Mouse (Mus musculus) heart, embryonic 10.5 days (tissue): ENCODE data around the gene Llgl2. TPM values are rescaled to one million over a fixed set of nuclear protein-coding genes. Genes with fewer than 3 reads are reported as not detected.

Experiments used
- DNase-seq: peaks from one replicate; pipeline ENCODE4 v3.0.0-alpha.2; 2017; ENCODE audit warnings: low spot score
- H3K27ac ChIP-seq: fragments of 300-500 bp; sonication (generic); 2 replicates; pipeline ENCODE4 v1.5.1; 2016; ENCODE audit warnings: mild to moderate bottlenecking
- H3K27me3 ChIP-seq: fragments of 300-500 bp; sonication (generic); 2 replicates; pipeline ENCODE4 v1.6.1; 2016; ENCODE audit warnings: mild to moderate bottlenecking; ENCODE audit not compliant: poor library complexity, insufficient read depth, severe bottlenecking
- H3K36me3 ChIP-seq: fragments of 300-500 bp; sonication (generic); 2 replicates; pipeline ENCODE4 v1.6.1; 2016; ENCODE audit warnings: mild to moderate bottlenecking, moderate library complexity
- H3K4me1 ChIP-seq: fragments of 300-500 bp; sonication (generic); 2 replicates; pipeline ENCODE4 v1.6.1; 2016; ENCODE audit warnings: mild to moderate bottlenecking
- H3K4me3 ChIP-seq: fragments of 300-500 bp; sonication (generic); 2 replicates; pipeline ENCODE4 v1.5.1; 2016; ENCODE audit warnings: mild to moderate bottlenecking, moderate library complexity
- H3K9me3 ChIP-seq: fragments of 300-500 bp; sonication (generic); 2 replicates; pipeline ENCODE4 v1.6.1; 2016; ENCODE audit warnings: mild to moderate bottlenecking, moderate library complexity
- WGBS: fragments of 180-500 bp; shearing (Covaris S2); methylation state at CpG from one replicate; pipeline ENCODE4 v1.1.7; 2016; 5-methylcytosine and 5-hydroxymethylcytosine counted together
- polyA plus RNA-seq: library from polyadenylated mRNA; unstranded; fragments of >200 nt; fragmentation: Nextera tagmentation; extraction: Ambion mirVana; gene quantifications from 2 replicates; pipeline ENCODE4 v1.2.1, GENCODE M21; 2016

Llgl2 gene
- polyA plus RNA-seq, 1 experiment from 2014 or later = 35.0 TPM

DNA sequence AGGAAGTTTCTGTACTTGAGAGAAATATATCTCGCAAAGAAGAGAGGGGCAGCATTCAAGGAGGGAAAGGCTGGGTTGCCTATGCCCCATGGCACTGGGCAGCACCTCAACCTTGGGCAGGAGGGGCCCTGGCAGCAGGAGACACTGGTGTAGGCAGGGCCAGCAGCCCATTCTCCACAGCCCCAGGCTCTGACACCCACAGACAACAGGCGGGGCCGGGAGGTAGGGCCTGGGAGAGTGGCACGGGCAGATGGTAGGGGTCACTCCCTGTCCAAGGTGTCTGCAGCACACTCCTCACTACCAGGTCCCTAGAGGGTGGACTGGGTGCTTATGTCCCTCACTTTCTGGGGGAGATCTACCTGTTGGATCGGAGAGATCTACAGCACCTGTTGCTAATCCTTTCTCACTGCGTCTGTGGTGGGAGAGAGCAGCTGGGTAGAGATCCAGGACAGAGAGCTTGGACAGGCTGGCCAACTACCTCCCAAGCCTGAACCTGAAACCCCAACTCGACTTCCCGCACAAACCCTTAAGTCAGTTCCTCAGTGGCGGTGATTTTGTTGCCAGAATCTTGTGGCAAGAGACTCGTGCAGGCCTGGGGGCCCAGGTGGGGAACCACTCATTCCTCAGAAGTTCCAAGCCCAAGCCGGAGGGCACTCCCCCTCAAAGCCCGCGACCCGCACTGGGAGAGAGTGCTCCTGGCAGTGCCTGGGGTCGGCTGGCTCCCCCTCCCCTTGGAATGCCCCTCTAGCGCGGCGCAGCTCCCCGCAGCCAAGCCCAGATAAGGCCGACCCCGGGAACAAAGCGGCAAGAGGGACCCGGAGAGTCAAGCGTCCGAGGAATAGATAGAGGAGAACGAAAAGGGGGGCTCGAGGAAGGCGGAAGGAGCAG is 11.1 kb upstream of the Llgl2 start:
- H3K27ac ChIP-seq = peak overlapping the region; percentile 93
- H3K4me3 ChIP-seq = peak overlapping the region; percentile 95
- DNase-seq = no peak
- peaks cover 72% of the 10 kb centered on the region for H3K4me1 ChIP-seq
- no peaks in the 10 kb centered on the region for H3K9me3 ChIP-seq
- 3% methylated on average over 28 of the region's 28 CpGs for WGBS
- no peaks in the 10 kb centered on the region for H3K27me3 ChIP-seq
- H3K36me3 ChIP-seq = peaks cover 59% of the 10 kb centered on the region

DNA sequence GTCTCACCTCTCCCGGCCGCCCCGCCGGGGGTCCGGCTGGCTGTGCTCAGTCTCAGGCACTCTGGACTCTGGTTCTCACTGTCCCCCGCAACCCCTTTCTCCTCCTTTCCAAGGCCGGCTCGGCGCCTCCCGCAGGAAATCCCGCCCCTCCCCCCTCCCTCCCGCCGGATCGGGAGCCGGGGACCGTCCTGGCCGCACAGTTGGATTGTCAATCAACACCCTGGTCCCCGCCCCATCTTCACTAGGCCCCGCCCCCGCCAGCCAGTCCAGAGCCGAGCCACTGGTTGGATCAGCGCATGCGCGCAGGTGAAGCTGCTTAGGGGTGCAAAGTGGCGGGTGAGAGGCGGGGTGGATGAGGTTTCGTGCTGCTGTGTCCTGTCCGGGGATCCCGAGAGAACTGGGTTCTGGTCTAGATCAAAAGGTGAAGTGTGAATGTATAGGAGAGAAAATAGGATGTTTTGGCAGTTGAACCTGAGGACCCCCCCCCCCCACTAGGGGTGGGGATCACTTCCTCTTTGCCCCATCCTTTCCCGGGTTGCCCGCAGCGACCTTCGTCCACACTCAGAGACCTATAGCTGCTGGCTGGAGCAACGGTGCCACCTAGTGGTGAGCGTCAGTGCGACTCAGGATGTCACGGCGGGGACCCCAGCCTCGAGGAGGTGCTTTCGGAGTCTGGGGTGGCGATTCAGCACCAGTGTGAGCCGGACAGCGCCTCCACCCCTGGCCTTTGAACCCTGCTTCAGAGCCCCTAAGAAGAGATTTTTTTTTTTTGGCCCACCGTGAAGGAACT is 10.1 kb upstream of the Llgl2 start, which contains the start of gene Caskin2:
Caskin2 (minus strand) TSS at position 133 of the 790 bp plus-strand sequence.
- H3K27me3 ChIP-seq = no peaks in the 10 kb centered on the region
- H3K9me3 ChIP-seq = no peaks in the 10 kb centered on the region
- under 1% methylated on average over 40 of the region's 44 CpGs for WGBS
- peak; percentile 99 for DNase-seq
- peak within 1 kb of the TSS; percentile 95 for H3K4me3 ChIP-seq
- H3K36me3 ChIP-seq = peaks cover 59% of the 10 kb centered on the region
- peak within 1 kb of the TSS; percentile 93 for H3K27ac ChIP-seq
- H3K4me1 ChIP-seq = peaks cover 63% of the 10 kb centered on the region

DNA sequence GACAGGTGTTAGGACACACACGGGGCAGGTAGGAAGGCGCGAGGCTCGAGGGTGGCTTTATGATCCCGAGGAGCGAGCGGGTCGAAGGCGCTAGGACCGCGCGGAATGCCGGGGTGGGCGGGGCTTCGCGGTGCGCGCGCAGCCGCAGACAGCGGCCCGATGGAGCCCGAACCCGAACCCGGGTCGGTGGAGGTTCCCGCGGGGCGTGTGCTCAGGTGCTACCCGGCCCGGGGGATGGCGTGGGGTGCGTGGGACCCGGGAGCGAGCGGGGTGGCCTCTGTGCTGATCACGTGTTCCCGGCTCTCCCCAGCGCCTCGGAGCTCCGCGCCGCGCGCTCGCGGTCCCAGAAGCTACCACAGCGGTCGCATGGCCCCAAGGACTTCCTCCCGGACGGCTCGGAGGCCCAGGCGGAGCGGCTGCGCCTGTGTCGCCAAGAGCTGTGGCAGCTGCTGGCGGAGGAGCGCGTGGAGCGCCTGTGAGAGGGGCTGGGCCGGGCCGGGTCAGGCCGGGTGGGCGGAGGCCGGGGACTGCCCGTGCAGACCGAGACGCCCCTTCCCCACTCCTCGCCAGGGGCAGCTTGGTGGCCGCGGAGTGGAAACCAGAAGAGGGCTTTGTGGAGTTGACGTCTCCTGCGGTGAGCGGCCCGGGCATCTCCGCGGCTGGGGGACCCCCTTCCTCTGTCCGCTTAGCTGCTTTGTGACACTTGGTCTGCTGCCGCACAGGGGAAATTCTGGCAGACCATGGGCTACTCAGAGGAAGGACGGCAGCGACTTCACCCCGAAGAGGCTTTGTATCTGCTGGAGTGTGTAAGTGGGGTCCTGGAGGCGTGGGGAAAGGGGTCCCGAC is 9.0 kb upstream of the Llgl2 start, which contains the start of gene Tsen54:
Tsen54 (plus strand) TSS at position 120 of the 846 bp plus-strand sequence.
- no peaks in the 10 kb centered on the region for H3K9me3 ChIP-seq
- H3K4me1 ChIP-seq = peaks cover 52% of the 10 kb centered on the region
- peak; percentile 93 for DNase-seq
- H3K27me3 ChIP-seq = no peaks in the 10 kb centered on the region
- under 1% methylated on average over 82 of the region's 84 CpGs for WGBS
- peaks cover 55% of the 10 kb centered on the region for H3K36me3 ChIP-seq
- peak within 1 kb of the TSS; percentile 93 for H3K27ac ChIP-seq
- peak within 1 kb of the TSS; percentile 95 for H3K4me3 ChIP-seq

DNA sequence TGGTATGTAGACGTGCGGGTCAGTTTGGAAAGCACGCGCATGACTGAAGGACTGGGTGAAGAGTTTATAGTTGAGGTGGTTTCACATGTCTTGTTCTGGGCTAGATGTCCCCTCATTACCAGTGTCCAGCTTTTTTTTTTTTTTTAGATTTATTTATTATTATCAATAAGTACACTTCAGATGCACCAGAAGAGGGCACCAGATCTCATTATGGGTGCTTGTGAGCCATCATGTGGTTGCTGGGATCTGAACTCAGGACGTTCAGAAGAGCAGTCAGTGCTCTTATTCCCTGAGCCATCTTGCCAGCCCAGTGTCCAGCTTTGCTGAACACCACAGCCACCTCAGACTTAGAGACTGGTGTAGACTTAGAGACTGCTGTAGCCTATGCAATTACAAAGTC is 6.5 kb upstream of the Llgl2 start:
- Histone ChIP-seq H3K27ac (no peak overlapping the region), H3K27me3 (no peaks in the 10 kb centered on the region), H3K4me3 (no peak overlapping the region), H3K36me3 (peaks cover 56% of the 10 kb centered on the region), H3K9me3 (no peaks in the 10 kb centered on the region), H3K4me1 (peaks cover 31% of the 10 kb centered on the region)
- 86% methylated on average over 5 of the region's 5 CpGs for WGBS
- DNase-seq = no peak

DNA sequence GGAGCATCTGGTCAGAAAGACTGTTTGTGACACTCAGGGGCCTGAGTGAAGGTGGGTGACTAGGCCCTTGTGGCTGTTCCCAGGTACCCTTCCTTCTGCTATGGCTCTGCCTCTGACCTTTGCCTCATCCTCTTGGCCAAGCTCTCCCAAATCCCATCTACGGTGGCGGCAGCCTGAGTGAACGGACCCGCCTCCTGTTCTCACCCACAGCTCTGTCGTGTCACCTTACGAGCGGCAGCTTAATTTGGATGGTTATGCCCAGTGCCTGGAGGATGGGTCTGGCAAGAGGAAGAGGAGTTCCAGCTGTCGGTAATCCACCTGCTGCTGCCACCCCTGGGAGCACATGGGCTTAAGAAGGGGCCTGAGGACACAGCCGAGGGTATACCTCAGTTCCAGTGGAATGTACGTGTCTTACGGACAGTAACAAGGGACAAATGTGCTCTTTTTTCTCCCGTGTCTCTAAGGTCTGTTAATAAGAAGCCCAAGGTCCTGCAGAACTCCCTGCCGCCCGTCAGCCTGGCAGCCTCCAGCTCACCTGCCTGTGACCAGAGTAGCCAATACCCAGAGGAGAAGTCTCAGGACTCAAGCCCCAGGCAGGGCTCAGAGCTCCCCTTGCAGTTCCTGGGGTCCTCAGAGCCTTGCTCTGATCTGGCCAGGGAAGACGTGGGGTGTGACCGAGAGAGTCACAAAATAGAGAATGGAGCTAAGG is 3.8 kb upstream of the Llgl2 start:
- no peak overlapping the region for H3K4me3 ChIP-seq
- 84% methylated on average over 16 of the region's 16 CpGs for WGBS
- H3K9me3 ChIP-seq = no peaks in the 10 kb centered on the region
- H3K4me1 ChIP-seq = peaks cover 36% of the 10 kb centered on the region
- no peak for DNase-seq
- no peak overlapping the region for H3K27ac ChIP-seq
- peaks cover 62% of the 10 kb centered on the region for H3K36me3 ChIP-seq
- H3K27me3 ChIP-seq = peaks cover 3% of the 10 kb centered on the region; the same call in 1 of the 2 replicates

DNA sequence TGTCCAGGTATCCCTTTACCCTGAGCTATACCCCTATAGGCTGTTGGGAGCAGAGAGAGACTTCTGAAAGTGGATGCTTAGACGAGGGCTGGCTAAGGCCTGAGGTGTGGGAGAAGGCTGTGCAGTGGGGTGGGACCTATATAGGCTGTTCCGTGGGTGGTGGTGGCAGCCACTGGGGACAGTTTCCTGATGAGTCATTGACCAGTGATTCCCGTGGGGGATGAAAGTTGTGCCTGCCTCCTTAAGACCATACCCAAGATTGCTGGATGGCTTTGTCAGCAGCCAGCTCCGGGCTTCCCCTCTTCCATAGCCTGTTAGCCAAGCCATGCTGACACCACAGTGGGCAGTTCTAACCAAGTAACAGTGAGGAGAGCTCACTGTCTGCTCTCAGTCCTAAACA is 2.8 kb upstream of the Llgl2 start:
- peaks cover 3% of the 10 kb centered on the region; the same call in 1 of the 2 replicates for H3K27me3 ChIP-seq
- WGBS = 55% methylated on average over 4 of the region's 4 CpGs
- H3K4me3 ChIP-seq = no peak overlapping the region
- peaks cover 29% of the 10 kb centered on the region for H3K4me1 ChIP-seq
- no peak for DNase-seq
- H3K36me3 ChIP-seq = peaks cover 61% of the 10 kb centered on the region
- no peaks in the 10 kb centered on the region for H3K9me3 ChIP-seq
- no peak overlapping the region for H3K27ac ChIP-seq

DNA sequence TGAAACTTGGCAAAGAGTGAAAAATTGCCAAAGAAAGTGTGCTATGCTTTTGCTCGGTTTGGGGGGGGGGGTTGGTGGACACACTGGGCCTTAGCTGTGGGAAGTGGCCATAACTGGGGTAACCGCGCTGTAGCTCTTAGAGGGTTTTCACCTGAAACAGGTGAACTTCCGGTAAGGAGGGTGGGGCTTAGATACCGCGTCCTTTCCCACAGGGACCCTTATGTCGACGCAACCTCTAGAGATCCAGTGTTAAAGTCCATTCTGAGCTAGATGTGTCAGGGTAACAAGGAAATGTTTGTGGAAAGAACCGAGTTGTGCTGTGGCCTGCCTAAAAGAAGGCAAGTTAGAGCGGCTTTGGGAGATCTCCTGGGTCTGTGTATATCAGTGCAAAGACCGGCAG is 964 bp downstream of the Llgl2 start:
- DNase-seq = no peak
- 9% methylated on average over 11 of the region's 11 CpGs for WGBS
- peaks cover 3% of the 10 kb centered on the region; the same call in 1 of the 2 replicates for H3K27me3 ChIP-seq
- no peaks in the 10 kb centered on the region for H3K9me3 ChIP-seq
- peaks cover 31% of the 10 kb centered on the region for H3K36me3 ChIP-seq
- H3K27ac ChIP-seq = peak overlapping the region; percentile 90
- peaks cover 64% of the 10 kb centered on the region for H3K4me1 ChIP-seq
- H3K4me3 ChIP-seq = peak overlapping the region; percentile 87

DNA sequence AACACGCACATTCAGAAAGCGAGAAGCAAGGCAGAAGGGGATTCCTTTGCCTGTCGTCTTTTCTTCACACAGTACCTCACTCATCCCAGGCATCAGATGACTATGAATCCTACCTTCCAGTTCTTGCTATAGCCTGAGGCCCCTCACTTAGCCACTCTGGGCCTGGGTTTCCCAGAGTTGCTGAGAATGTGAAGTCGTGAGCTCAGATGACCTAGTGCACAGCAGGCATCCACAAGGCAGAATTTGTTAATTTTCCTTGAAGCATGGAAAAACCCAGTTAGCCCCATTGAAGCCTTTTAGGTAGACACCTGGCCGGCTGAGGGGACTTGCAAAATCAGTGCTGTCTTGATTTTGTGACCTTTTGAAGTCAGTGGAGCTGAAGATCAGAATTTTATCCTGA is 2.6 kb downstream of the Llgl2 start:
- 54% methylated on average over 5 of the region's 5 CpGs for WGBS
- Histone ChIP-seq H3K36me3 (peaks cover 14% of the 10 kb centered on the region), H3K4me1 (peaks cover 76% of the 10 kb centered on the region), H3K27ac (peak overlapping the region; percentile 32; the same call in 1 of the 2 replicates), H3K4me3 (no peak overlapping the region), H3K27me3 (peaks cover 3% of the 10 kb centered on the region; the same call in 1 of the 2 replicates), H3K9me3 (no peaks in the 10 kb centered on the region)
- no peak for DNase-seq

DNA sequence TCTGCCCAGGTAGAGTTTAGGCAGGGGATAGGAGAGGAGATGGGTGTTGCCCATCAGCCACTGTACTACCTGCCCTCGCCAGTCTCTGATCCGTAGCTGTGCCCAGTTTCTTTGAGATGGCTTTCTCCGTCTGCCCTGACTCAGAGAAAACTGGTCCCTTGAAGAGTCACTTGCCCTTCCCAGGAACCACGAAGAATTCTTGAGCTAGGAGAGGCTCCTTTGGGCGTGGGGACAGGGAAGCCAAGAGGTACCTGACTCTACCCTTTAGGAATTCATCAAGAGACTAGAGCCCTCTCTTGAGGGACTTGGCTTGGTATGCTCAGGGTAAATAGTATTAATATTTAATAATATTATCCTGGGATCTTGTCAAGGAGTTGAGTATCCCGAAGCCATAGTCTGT is 3.8 kb downstream of the Llgl2 start:
- Histone ChIP-seq H3K9me3 (no peaks in the 10 kb centered on the region), H3K27ac (peak overlapping the region; percentile 32; the same call in 1 of the 2 replicates), H3K4me1 (peaks cover 87% of the 10 kb centered on the region), H3K36me3 (peaks cover 3% of the 10 kb centered on the region), H3K27me3 (peaks cover 3% of the 10 kb centered on the region; the same call in 1 of the 2 replicates), H3K4me3 (0 out of 2 replicates have a peak overlapping the region, but pooled peaks have one; percentile 1)
- WGBS = 80% methylated on average over 6 of the region's 6 CpGs
- DNase-seq = no peak

DNA sequence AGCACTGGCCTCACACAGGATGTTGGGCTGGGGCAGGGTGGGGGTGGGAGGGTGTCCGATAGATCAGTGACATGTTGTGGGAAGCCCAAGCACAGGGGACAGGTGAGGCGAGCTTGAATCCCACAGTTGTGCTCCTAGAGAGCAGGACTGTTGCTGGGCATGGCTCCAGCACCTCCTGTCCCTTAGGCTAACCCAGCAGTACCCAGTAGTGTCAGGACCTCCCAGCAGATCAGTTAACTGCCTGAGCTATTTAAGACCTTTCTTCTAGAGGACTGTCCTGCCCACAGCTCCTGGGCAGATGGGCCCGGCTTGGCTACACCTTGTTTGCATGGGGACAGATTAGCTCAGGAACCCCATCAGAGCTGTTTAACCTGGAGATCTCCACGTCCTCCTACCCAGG is 5.2 kb downstream of the Llgl2 start:
- H3K27ac ChIP-seq = peak overlapping the region; percentile 93
- 50% methylated on average over 4 of the region's 4 CpGs for WGBS
- no peaks in the 10 kb centered on the region for H3K9me3 ChIP-seq
- 0 out of 2 replicates have a peak overlapping the region, but pooled peaks have one; percentile 7 for H3K4me3 ChIP-seq
- H3K27me3 ChIP-seq = 0 out of 2 replicates have a peak, but pooled peaks cover 3% of the 10 kb centered on the region
- no peak for DNase-seq
- H3K4me1 ChIP-seq = peaks cover 89% of the 10 kb centered on the region
- H3K36me3 ChIP-seq = no peaks in the 10 kb centered on the region

DNA sequence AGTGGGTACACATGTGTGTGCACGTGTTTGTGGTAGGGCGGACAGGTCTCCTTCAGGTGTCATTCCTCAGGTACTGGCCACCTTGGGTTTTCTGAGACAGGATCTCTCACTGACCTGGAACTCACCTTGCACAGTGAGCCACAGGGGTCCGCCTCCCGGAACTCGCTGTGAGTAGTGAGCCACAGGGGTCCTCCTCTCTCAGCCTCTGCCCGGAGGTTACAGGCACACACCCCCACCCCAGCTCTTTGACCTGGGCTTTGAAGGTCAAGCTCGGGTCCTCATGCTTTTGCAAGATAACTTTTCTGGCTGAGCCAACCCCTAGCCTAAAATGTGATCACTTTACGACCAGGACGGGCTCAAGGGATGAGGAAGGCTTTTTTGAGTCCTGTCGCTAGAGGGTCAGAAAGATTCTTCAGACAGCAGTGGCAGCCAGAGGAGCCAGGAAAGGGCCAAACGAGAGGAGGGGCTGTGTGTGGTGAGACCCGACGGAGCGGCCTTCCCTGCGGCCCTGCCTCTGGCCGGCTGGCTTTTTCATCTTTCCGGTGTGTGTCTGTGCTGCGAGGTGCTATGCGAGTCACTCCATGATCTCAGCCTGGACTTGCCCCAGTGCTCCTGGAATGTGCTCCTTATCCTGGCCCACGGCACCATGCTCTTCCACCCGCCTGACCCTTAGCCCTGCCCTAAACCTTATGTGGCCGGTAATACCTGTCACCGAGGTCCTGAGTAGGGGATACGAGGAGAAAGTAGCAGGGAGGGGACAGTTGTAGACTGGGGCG is 6.9 kb downstream of the Llgl2 start:
- H3K36me3 ChIP-seq = no peaks in the 10 kb centered on the region
- no peak for DNase-seq
- no peaks in the 10 kb centered on the region for H3K27me3 ChIP-seq
- peak overlapping the region; percentile 45 for H3K4me3 ChIP-seq
- peaks cover 94% of the 10 kb centered on the region for H3K4me1 ChIP-seq
- WGBS = 11% methylated on average over 25 of the region's 25 CpGs
- H3K27ac ChIP-seq = peak overlapping the region; percentile 93
- no peaks in the 10 kb centered on the region for H3K9me3 ChIP-seq
